Comparison of ENCODE assay signal across 18 mouse cellular contexts in genomic region chr5:112595701-112596632, GRCm38 (mm10). TPM values are rescaled to one million over a fixed set of nuclear protein-coding genes. Genes with fewer than 3 reads are reported as not detected.
A peak's percentile ranks its signal among the peaks of the same experiment; 100 is the strongest.
DNase-seq lines count a peak whose midpoint lies in the region; ATAC-seq and TF ChIP-seq lines count a peak whose summit lies in the region.
"Had no signal": no experiment of that assay in that cellular context is flagged by ENCODE, and none has a peak within 500 bp of the region (broad histone marks: within the 10 kb centered on the region; RNA-seq: fewer than 3 reads in every experiment).

No protein-coding gene starts in this region.

- ATAC-seq in forebrain, embryonic 14.5 days, result no peak
- no peak for ATAC-seq in forebrain, embryonic 16.5 days
- ATAC-seq in megakaryocyte, adult 5-6 weeks (ENCODE audit: poor library complexity, severe bottlenecking), result no peak
- no peak for ATAC-seq in midbrain, embryonic 12.5 days (ENCODE audit: low FRiP score, low read depth)
- ATAC-seq: forebrain, postnatal 0 days; inflammation-experienced regulatory T-cells, adult 6 months; intestine, postnatal 0 days had no signal

- H3K27me3 ChIP-seq in forebrain, embryonic 14.5 days (replicated peaks; ENCODE audit: control insufficient read depth, insufficient read depth, low read length), result no peaks in the 10 kb centered on the region
- H3K27me3 ChIP-seq in forebrain, embryonic 16.5 days (replicated peaks; ENCODE audit: control insufficient read depth, insufficient read depth, low read length), result no peaks in the 10 kb centered on the region
- H3K27me3 ChIP-seq in megakaryocyte, embryonic 14.5 days (replicated peaks), result no peaks in the 10 kb centered on the region
- H3K27me3 ChIP-seq in midbrain, embryonic 12.5 days, result no peaks in the 10 kb centered on the region; the same call in 1 of the 2 replicates
- H3K27me3 ChIP-seq: CH12.LX; hindbrain, embryonic 12.5 days had no signal

- intact Hi-C loops in left cerebral cortex, adult 2 months (cut with DNase I), result no loop called here

- H3K4me2 ChIP-seq in forebrain, embryonic 14.5 days (ENCODE audit: low read length), result no peak overlapping the region
- H3K4me2 ChIP-seq in forebrain, embryonic 16.5 days (ENCODE audit: low read length), result no peak overlapping the region
- H3K4me2 ChIP-seq in midbrain, embryonic 12.5 days (replicated peaks), result no peak overlapping the region
- H3K4me2 ChIP-seq: heart, embryonic 12.5 days; hindbrain, embryonic 12.5 days had no signal

- no peak overlapping the region for H3K9ac ChIP-seq in forebrain, embryonic 14.5 days (ENCODE audit: low read length)
- no peak overlapping the region for H3K9ac ChIP-seq in forebrain, embryonic 16.5 days (replicated peaks; ENCODE audit: low read depth, low read length)
- H3K9ac ChIP-seq in midbrain, embryonic 12.5 days (replicated peaks), result no peak overlapping the region
- H3K9ac ChIP-seq: forebrain, postnatal 0 days; heart, embryonic 12.5 days; hindbrain, embryonic 12.5 days had no signal

- DNase-seq in forebrain, embryonic 14.5 days (ENCODE audit: low spot score), result peak; percentile 35
- DNase-seq in brain, adult 2 months (ENCODE audit: low read depth, low spot score), result peak; percentile 22
- no peak for DNase-seq in layer of hippocampus, postnatal 25 days (ENCODE audit: extremely low spot score in 1 of 2, low spot score in 1 of 2)
- DNase-seq in left cerebral cortex, adult 2 months (ENCODE audit: extremely low spot score in 1 of 2, low spot score in 2 of 2), result no peak
- DNase-seq: adrenal gland, adult 8-10 months; forebrain, postnatal 0 days; gastrocnemius, postnatal 14 days had no signal

- no peak overlapping the region for H3K27ac ChIP-seq in forebrain, embryonic 14.5 days (ENCODE audit: low read depth, low read length)
- no peak overlapping the region for H3K27ac ChIP-seq in forebrain, embryonic 16.5 days (ENCODE audit: low read length)
- H3K27ac ChIP-seq in midbrain, embryonic 12.5 days (replicated peaks), result 0 out of 2 replicates have a peak overlapping the region, but pooled peaks have one; percentile 46
- no peak overlapping the region for H3K27ac ChIP-seq in left cerebral cortex, adult 2 months
- H3K27ac ChIP-seq: embryonic facial prominence, embryonic 10.5 days; hindbrain, embryonic 12.5 days had no signal

- H3K36me3 ChIP-seq in forebrain, embryonic 14.5 days (ENCODE audit: control insufficient read depth, insufficient read depth, low read length), result no peaks in the 10 kb centered on the region
- no peaks in the 10 kb centered on the region for H3K36me3 ChIP-seq in forebrain, embryonic 16.5 days (ENCODE audit: control insufficient read depth, insufficient read depth)
- H3K36me3 ChIP-seq in megakaryocyte, embryonic 14.5 days (replicated peaks; ENCODE audit: low read length), result no peaks in the 10 kb centered on the region
- no peaks in the 10 kb centered on the region for H3K36me3 ChIP-seq in midbrain, embryonic 12.5 days
- H3K36me3 ChIP-seq: embryonic facial prominence, embryonic 10.5 days; heart, embryonic 12.5 days; hindbrain, embryonic 12.5 days had no signal

- H3K4me1 ChIP-seq in forebrain, embryonic 14.5 days (ENCODE audit: control insufficient read depth, insufficient read depth, low read length), result peaks cover 11% of the 10 kb centered on the region
- H3K4me1 ChIP-seq in forebrain, embryonic 16.5 days (replicated peaks; ENCODE audit: control insufficient read depth, insufficient read depth, low read length), result peaks cover 27% of the 10 kb centered on the region
- H3K4me1 ChIP-seq in megakaryocyte, embryonic 14.5 days, result no peaks in the 10 kb centered on the region
- peaks cover 27% of the 10 kb centered on the region for H3K4me1 ChIP-seq in midbrain, embryonic 12.5 days
- H3K4me1 ChIP-seq: heart, embryonic 12.5 days had no signal

- no peaks in the 10 kb centered on the region for H3K9me3 ChIP-seq in forebrain, embryonic 14.5 days (replicated peaks; ENCODE audit: control insufficient read depth, low read length)
- H3K9me3 ChIP-seq in forebrain, embryonic 16.5 days (ENCODE audit: control insufficient read depth, low read length), result no peaks in the 10 kb centered on the region
- no peaks in the 10 kb centered on the region for H3K9me3 ChIP-seq in megakaryocyte, embryonic 14.5 days
- H3K9me3 ChIP-seq in midbrain, embryonic 12.5 days, result no peaks in the 10 kb centered on the region
- H3K9me3 ChIP-seq: embryonic facial prominence, embryonic 10.5 days; heart, embryonic 12.5 days; hindbrain, embryonic 12.5 days had no signal

- H3K4me3 ChIP-seq in forebrain, embryonic 14.5 days (ENCODE audit: low read depth, low read length), result no peak overlapping the region
- no peak overlapping the region for H3K4me3 ChIP-seq in forebrain, embryonic 16.5 days (replicated peaks; ENCODE audit: low read length)
- H3K4me3 ChIP-seq in megakaryocyte, embryonic 14.5 days (replicated peaks), result peak overlapping the region; percentile 1
- H3K4me3 ChIP-seq in midbrain, embryonic 12.5 days, result no peak overlapping the region
- H3K4me3 ChIP-seq in left cerebral cortex, adult 2 months, result no peak overlapping the region
- H3K4me3 ChIP-seq: embryonic facial prominence, embryonic 10.5 days; heart, embryonic 12.5 days; hindbrain, embryonic 12.5 days had no signal

- TF ChIP-seq CTCF in left cerebral cortex, adult 2 months (IDR thresholded peaks at IDR 0.05), result no peak

- 62% methylated on average over 7 of the region's 7 CpGs for WGBS in forebrain, embryonic 14.5 days
- 48% methylated on average over 7 of the region's 7 CpGs for WGBS in forebrain, embryonic 16.5 days
- WGBS in midbrain, embryonic 12.5 days, result 60% methylated on average over 7 of the region's 7 CpGs

RNA-seq across cellular contexts. Expression of gene Sez6l, which starts 19.0 kb away (rescaled TPM):
- 22.1 and 27.9 TPM in 2 replicates for polyA plus RNA-seq in forebrain, embryonic 14.5 days (2014; fragmentation: Nextera tagmentation; extraction: Ambion mirVana)
- polyA plus RNA-seq in forebrain, embryonic 16.5 days (2015; fragmentation: Nextera tagmentation; extraction: Ambion mirVana), result 32.2 and 41.9 TPM in 2 replicates
- not detected in 2 replicates for polyA plus RNA-seq in megakaryocyte, embryonic 14.5 days (2012; ENCODE audit: insufficient read depth, low replicate concordance)
- total RNA-seq in megakaryocyte, adult 5-6 weeks (2015), result not detected in 2 replicates
- not detected in 2 replicates for total RNA-seq in megakaryocyte, adult 5-6 weeks (2017)
- polyA plus RNA-seq in midbrain, embryonic 12.5 days (2016; fragmentation: Nextera tagmentation; extraction: Ambion mirVana), result 16.4 and 18.7 TPM in 2 replicates
- total RNA-seq in layer of hippocampus, postnatal 25 days (2021), result 100 to 1,000 TPM; 208 to 235 TPM
- 100 to 1,000 TPM; 174 to 177 TPM for total RNA-seq in left cerebral cortex, adult 2 months (2021)
- total RNA-seq: CH12.LX; granulocyte monocyte progenitor cell, adult 5-6 weeks had no signal

Comparison
In these comparisons a context has a peak if more than half of its experiments do, and no peak if none do; other contexts are left out.
1. DNase-seq: peak in forebrain, embryonic 14.5 days (single experiment) and brain, adult 2 months (single experiment); none in layer of hippocampus, postnatal 25 days (0 of 2) and left cerebral cortex, adult 2 months (0 of 2).
2. RNA of gene Sez6l, which starts 19.0 kb away (polyA plus RNA-seq): 32.2 to 41.9 TPM in forebrain, embryonic 16.5 days, 22.1 to 27.9 TPM in forebrain, embryonic 14.5 days and 16.4 to 18.7 TPM in midbrain, embryonic 12.5 days; not detected in megakaryocyte, embryonic 14.5 days; every median in the first group is over 10 times any median in the second.